Mouse (Mus musculus): ENCODE data around the gene Tspan12. TPM values are rescaled to one million over a fixed set of nuclear protein-coding genes. Genes with fewer than 3 reads are reported as not detected.
"Not testable (repeated sequence)": the region's sequence is repeated elsewhere in the genome, so short reads cannot be mapped to it uniquely, and the experiment has no call there.

Tspan12 gene
- polyA plus RNA-seq (2012; fragmentation: generic; extraction: Trizol), result 11.8 TPM

DNA sequence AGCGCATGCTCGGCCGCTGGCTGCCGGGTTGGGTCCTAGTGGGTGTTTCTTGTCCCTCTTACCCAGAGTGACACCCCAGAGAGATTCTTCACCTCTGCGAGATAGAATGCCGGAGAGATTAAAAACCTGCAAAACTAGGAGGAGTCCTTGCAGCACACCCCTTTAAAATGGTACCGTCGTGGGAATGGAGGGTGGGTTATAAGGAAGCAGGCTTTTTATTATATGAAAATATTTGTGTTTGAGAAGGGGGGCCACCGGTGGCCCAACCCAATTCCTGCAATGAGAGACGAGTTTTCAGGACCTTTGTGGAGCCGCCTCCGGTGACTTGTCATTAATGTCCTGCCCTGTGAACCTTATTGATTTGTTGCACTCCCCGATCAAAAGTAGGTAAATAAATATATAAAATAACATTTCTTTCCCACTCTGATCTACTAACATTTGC, at the start of gene Tspan12:
Tspan12 (minus strand) TSS at position 172 of the 442 bp plus-strand sequence.
- Histone ChIP-seq H3K4me2 (ENCODE audit: low read depth) (peak within 1 kb of the TSS; percentile 93), H3ac (ENCODE audit: control insufficient read depth, insufficient read length) (peak within 1 kb of the TSS; percentile 17), H3K36me3 (ENCODE audit: control insufficient read depth, insufficient read depth) (no peaks in the 10 kb centered on the region), H3K4me3 (peak within 1 kb of the TSS; percentile 78), H3K27me3 (ENCODE audit: control insufficient read depth, insufficient read depth, insufficient read length) (no peaks in the 10 kb centered on the region), H3K79me2 (ENCODE audit: control insufficient read depth, insufficient read depth) (peaks cover 4% of the 10 kb centered on the region)
- TF ChIP-seq POLR2AphosphoS2 (IDR thresholded peaks at IDR 0.05; ENCODE audit: insufficient read length, low read depth), result no peak
- no peak for TF ChIP-seq CEBPB (IDR thresholded peaks at IDR 0.05; ENCODE audit: insufficient read depth, poor library complexity, severe bottlenecking)
- TF ChIP-seq E2F4 (IDR thresholded peaks at IDR 0.05; ENCODE audit: insufficient read depth), result no peak
- no peak for TF ChIP-seq MYOG (IDR thresholded peaks at IDR 0.05; ENCODE audit: control insufficient read depth in 1 of 3, insufficient read depth in 1 of 3, insufficient read length in 2 of 3, low read depth in 2 of 3)
- no peak for TF ChIP-seq USF1 (IDR thresholded peaks at IDR 0.05; ENCODE audit: low read depth)
- TF ChIP-seq TCF12 (IDR thresholded peaks at IDR 0.05; ENCODE audit: insufficient read depth, poor library complexity, severe bottlenecking), result no peak
- no peak for TF ChIP-seq TCF3 (IDR thresholded peaks at IDR 0.05; ENCODE audit: insufficient read length, low read depth)
- no peak for TF ChIP-seq MAX (IDR thresholded peaks at IDR 0.05; ENCODE audit: low read depth)
- no peak for TF ChIP-seq REST (IDR thresholded peaks at IDR 0.05; ENCODE audit: insufficient read depth, insufficient read length)
- TF ChIP-seq MYOD1 (IDR thresholded peaks at IDR 0.05; ENCODE audit: control insufficient read depth in 1 of 3, insufficient read length in 2 of 3, low read depth in 2 of 3), result no peak
- TF ChIP-seq SRF (IDR thresholded peaks at IDR 0.05; ENCODE audit: control insufficient read depth, insufficient read length, low read depth), result no peak
- no peak for TF ChIP-seq POLR2A (IDR thresholded peaks at IDR 0.05; ENCODE audit: insufficient read length, low read depth)

GRCm38 (mm10) chr6:21894451-21894850, 42.1 kb upstream of the Tspan12 start:
- Histone ChIP-seq H3ac (ENCODE audit: control insufficient read depth, insufficient read length) (no peak overlapping the region), H3K27me3 (ENCODE audit: control insufficient read depth, insufficient read depth, insufficient read length) (no peaks in the 10 kb centered on the region), H3K79me2 (ENCODE audit: control insufficient read depth, insufficient read depth) (no peaks in the 10 kb centered on the region), H3K36me3 (ENCODE audit: control insufficient read depth, insufficient read depth) (no peaks in the 10 kb centered on the region), H3K4me3 (no peak overlapping the region), H3K4me2 (ENCODE audit: low read depth) (peak overlapping the region; percentile 72)
- TF ChIP-seq TCF12 (IDR thresholded peaks at IDR 0.05; ENCODE audit: insufficient read depth, poor library complexity, severe bottlenecking) (peak; percentile 84), CEBPB (IDR thresholded peaks at IDR 0.05; ENCODE audit: insufficient read depth, poor library complexity, severe bottlenecking) (no peak), POLR2A (IDR thresholded peaks at IDR 0.05; ENCODE audit: insufficient read length, low read depth) (peak; percentile 10), USF1 (IDR thresholded peaks at IDR 0.05; ENCODE audit: low read depth) (no peak), POLR2AphosphoS2 (IDR thresholded peaks at IDR 0.05; ENCODE audit: insufficient read length, low read depth) (no peak), MYOG (IDR thresholded peaks at IDR 0.05; ENCODE audit: control insufficient read depth in 1 of 3, insufficient read depth in 1 of 3, insufficient read length in 2 of 3, low read depth in 2 of 3) (peak; percentile 61 to 95 (median 88)), MYOD1 (IDR thresholded peaks at IDR 0.05; ENCODE audit: control insufficient read depth in 1 of 3, insufficient read length in 2 of 3, low read depth in 2 of 3) (peak; percentile 48 to 98 (median 97)), TCF3 (IDR thresholded peaks at IDR 0.05; ENCODE audit: insufficient read length, low read depth) (peak; percentile 43), SRF (IDR thresholded peaks at IDR 0.05; ENCODE audit: control insufficient read depth, insufficient read length, low read depth) (no peak), REST (IDR thresholded peaks at IDR 0.05; ENCODE audit: insufficient read depth, insufficient read length) (no peak)

DNA sequence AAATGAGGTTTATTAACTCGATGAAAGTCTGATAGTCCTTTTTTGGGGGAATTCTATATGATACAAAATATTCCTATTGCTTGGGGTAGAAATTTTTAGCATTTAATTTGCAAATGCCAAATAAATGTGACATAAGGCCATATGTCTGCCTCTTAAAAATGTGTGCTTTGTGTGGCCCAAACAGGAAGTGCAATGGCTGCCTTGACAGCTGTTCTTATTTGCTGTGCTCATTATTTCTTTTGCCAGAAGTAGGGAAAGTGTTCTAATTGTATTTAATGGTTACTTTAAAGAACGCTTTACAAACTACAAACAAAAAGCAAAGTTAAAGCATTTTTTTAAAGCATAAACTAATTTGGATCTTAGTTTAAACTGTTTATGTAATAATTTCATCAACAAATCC, 36.8 kb upstream of the Tspan12 start:
- Histone ChIP-seq H3K27me3 (ENCODE audit: control insufficient read depth, insufficient read depth, insufficient read length) (no peaks in the 10 kb centered on the region), H3K4me2 (ENCODE audit: low read depth) (no peak overlapping the region), H3ac (ENCODE audit: control insufficient read depth, insufficient read length) (no peak overlapping the region), H3K36me3 (ENCODE audit: control insufficient read depth, insufficient read depth) (no peaks in the 10 kb centered on the region), H3K4me3 (no peak overlapping the region), H3K79me2 (ENCODE audit: control insufficient read depth, insufficient read depth) (no peaks in the 10 kb centered on the region)
- TF ChIP-seq CEBPB (IDR thresholded peaks at IDR 0.05; ENCODE audit: insufficient read depth, poor library complexity, severe bottlenecking), result no peak
- TF ChIP-seq MYOD1 (IDR thresholded peaks at IDR 0.05; ENCODE audit: control insufficient read depth in 1 of 3, insufficient read length in 2 of 3, low read depth in 2 of 3), result peak in 1 of 3 experiments; percentile 39

DNA sequence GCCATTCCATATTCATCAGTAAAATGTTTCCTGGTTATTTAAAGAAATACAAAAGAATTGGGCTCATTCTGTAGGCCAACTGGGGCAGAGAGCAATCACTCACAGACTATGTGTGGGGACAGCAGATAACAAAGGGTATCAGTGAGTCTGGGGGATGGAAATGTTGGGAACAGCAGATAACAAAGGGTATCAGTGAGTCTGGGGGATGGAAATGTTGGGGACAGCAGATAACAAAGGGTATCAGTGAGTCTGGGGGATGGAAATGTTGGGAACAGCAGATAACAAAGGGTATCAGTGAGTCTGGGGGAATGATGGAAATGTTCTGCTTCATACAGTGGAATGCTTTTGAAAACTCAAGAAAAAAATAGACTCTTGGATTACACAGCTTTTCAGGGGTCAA, 35.7 kb upstream of the Tspan12 start:
- not testable (repeated sequence) for H3K36me3 ChIP-seq (ENCODE audit: control insufficient read depth, insufficient read depth); H3K79me2 ChIP-seq (ENCODE audit: control insufficient read depth, insufficient read depth); H3ac ChIP-seq (ENCODE audit: control insufficient read depth, insufficient read length); H3K4me2 ChIP-seq (ENCODE audit: low read depth); H3K4me3 ChIP-seq; H3K27me3 ChIP-seq (ENCODE audit: control insufficient read depth, insufficient read depth, insufficient read length)

GRCm38 (mm10) chr6:21879496-21879895, 27.2 kb upstream of the Tspan12 start:
- Histone ChIP-seq H3K36me3 (ENCODE audit: control insufficient read depth, insufficient read depth) (no peaks in the 10 kb centered on the region), H3ac (ENCODE audit: control insufficient read depth, insufficient read length) (no peak overlapping the region), H3K4me3 (no peak overlapping the region), H3K79me2 (ENCODE audit: control insufficient read depth, insufficient read depth) (no peaks in the 10 kb centered on the region), H3K4me2 (ENCODE audit: low read depth) (no peak overlapping the region), H3K27me3 (ENCODE audit: control insufficient read depth, insufficient read depth, insufficient read length) (no peaks in the 10 kb centered on the region)
- no peak for TF ChIP-seq E2F4 (IDR thresholded peaks at IDR 0.05; ENCODE audit: insufficient read depth)

DNA sequence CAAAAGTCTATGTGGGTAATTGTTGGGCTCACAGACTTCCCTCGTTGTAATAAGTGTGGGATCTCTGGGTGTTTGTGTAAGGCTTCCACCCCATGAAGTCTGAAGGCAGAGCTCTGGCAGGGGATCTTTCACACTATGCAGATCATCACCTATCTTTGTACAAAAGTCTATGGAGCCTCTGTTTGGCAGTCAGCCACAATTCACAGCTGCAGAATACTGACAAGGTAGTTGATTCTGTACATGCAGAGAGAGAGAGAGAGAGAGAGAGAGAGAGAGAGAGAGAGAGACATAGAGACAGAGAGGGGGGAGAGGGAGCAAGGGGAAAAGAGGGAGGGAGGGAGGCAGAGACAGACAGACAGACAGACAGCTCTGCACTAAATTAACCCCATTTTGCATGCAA, 15.0 kb upstream of the Tspan12 start:
- Histone ChIP-seq H3K79me2 (ENCODE audit: control insufficient read depth, insufficient read depth) (no peaks in the 10 kb centered on the region), H3K4me2 (ENCODE audit: low read depth) (no peak overlapping the region), H3K4me3 (no peak overlapping the region), H3K27me3 (ENCODE audit: control insufficient read depth, insufficient read depth, insufficient read length) (no peaks in the 10 kb centered on the region), H3ac (ENCODE audit: control insufficient read depth, insufficient read length) (no peak overlapping the region), H3K36me3 (ENCODE audit: control insufficient read depth, insufficient read depth) (no peaks in the 10 kb centered on the region)
- TF ChIP-seq MAX (IDR thresholded peaks at IDR 0.05; ENCODE audit: low read depth) (no peak), SRF (IDR thresholded peaks at IDR 0.05; ENCODE audit: control insufficient read depth, insufficient read length, low read depth) (no peak), E2F4 (IDR thresholded peaks at IDR 0.05; ENCODE audit: insufficient read depth) (no peak), REST (IDR thresholded peaks at IDR 0.05; ENCODE audit: insufficient read depth, insufficient read length) (no peak), MYOD1 (IDR thresholded peaks at IDR 0.05; ENCODE audit: control insufficient read depth in 1 of 3, insufficient read length in 2 of 3, low read depth in 2 of 3) (no peak), POLR2A (IDR thresholded peaks at IDR 0.05; ENCODE audit: insufficient read length, low read depth) (no peak), POLR2AphosphoS2 (IDR thresholded peaks at IDR 0.05; ENCODE audit: insufficient read length, low read depth) (no peak), MYOG (IDR thresholded peaks at IDR 0.05; ENCODE audit: control insufficient read depth in 1 of 3, insufficient read depth in 1 of 3, insufficient read length in 2 of 3, low read depth in 2 of 3) (no peak), CEBPB (IDR thresholded peaks at IDR 0.05; ENCODE audit: insufficient read depth, poor library complexity, severe bottlenecking) (no peak), TCF3 (IDR thresholded peaks at IDR 0.05; ENCODE audit: insufficient read length, low read depth) (no peak), TCF12 (IDR thresholded peaks at IDR 0.05; ENCODE audit: insufficient read depth, poor library complexity, severe bottlenecking) (no peak)

Data from myocyte (in vitro differentiated cells).